Mouse (Mus musculus) limb, embryonic 11.5 days (tissue): ENCODE results near the gene Phf5a. TPM values are rescaled to one million over a fixed set of nuclear protein-coding genes. Genes with fewer than 3 reads are reported as not detected.

ENCODE experiments used
- ATAC-seq: fragments of 200-750 bp; cut with Nextera tagmentation; 2 replicates; pipeline ENCODE4 v1.8.0; 2017; ENCODE audit warnings: low read depth; ENCODE audit not compliant: insufficient number of reproducible peaks, low FRiP score, low TSS enrichment
- DNase-seq: peaks from one replicate; pipeline ENCODE4 v3.0.0-alpha.2; 2015; ENCODE audit warnings: low spot score
- H3K27ac ChIP-seq: fragments of 300-500 bp; sonication (generic); replicated peaks from 2 replicates; pipeline ENCODE4 v1.5.1; 2014; ENCODE audit warnings: low read depth, mild to moderate bottlenecking, low read length
- H3K27me3 ChIP-seq: fragments of 300-500 bp; sonication (generic); 2 replicates; pipeline ENCODE4 v1.6.1; 2014; ENCODE audit warnings: mild to moderate bottlenecking, low read length, mixed read lengths; ENCODE audit not compliant: control insufficient read depth, insufficient read depth
- H3K36me3 ChIP-seq: fragments of 300-500 bp; sonication (generic); 2 replicates; pipeline ENCODE4 v1.6.1; 2014; ENCODE audit warnings: mild to moderate bottlenecking, low read length, moderate library complexity, mixed read lengths; ENCODE audit not compliant: control insufficient read depth, insufficient read depth
- H3K4me1 ChIP-seq: fragments of 300-500 bp; sonication (generic); 2 replicates; pipeline ENCODE4 v1.6.1; 2014; ENCODE audit warnings: low read length, mixed read lengths; ENCODE audit not compliant: control insufficient read depth, insufficient read depth
- H3K4me2 ChIP-seq: fragments of 300-500 bp; sonication (generic); 2 replicates; pipeline ENCODE4 v1.6.1; 2014; ENCODE audit warnings: low read depth, mild to moderate bottlenecking, moderate library complexity; ENCODE audit not compliant: severe bottlenecking
- H3K4me3 ChIP-seq: fragments of 300-500 bp; sonication (generic); 2 replicates; pipeline ENCODE4 v1.5.1; 2014; ENCODE audit warnings: low read depth, low read length
- H3K9ac ChIP-seq: fragments of 300-500 bp; sonication (generic); 2 replicates; pipeline ENCODE4 v1.6.1; 2014; ENCODE audit warnings: mild to moderate bottlenecking, low read length
- H3K9me3 ChIP-seq: fragments of 300-500 bp; sonication (generic); 2 replicates; pipeline ENCODE4 v1.6.1; 2016; ENCODE audit warnings: low read length; ENCODE audit not compliant: control insufficient read depth
- WGBS: fragments of 180-500 bp; shearing (Covaris S2); extraction: QIAGEN DNeasy Blood & Tissue Kit; methylation state at CpG from one replicate; pipeline ENCODE4 v1.1.7; 2014; 5-methylcytosine and 5-hydroxymethylcytosine counted together
- polyA plus RNA-seq: library from polyadenylated mRNA; unstranded; fragments of >200 nt; fragmentation: Nextera tagmentation; extraction: Ambion mirVana; gene quantifications from 2 replicates; pipeline ENCODE4 v1.2.1, GENCODE M21; 2014

The Phf5a gene
- polyA plus RNA-seq, 1 experiment from 2014 or later, result 240 TPM

DNA sequence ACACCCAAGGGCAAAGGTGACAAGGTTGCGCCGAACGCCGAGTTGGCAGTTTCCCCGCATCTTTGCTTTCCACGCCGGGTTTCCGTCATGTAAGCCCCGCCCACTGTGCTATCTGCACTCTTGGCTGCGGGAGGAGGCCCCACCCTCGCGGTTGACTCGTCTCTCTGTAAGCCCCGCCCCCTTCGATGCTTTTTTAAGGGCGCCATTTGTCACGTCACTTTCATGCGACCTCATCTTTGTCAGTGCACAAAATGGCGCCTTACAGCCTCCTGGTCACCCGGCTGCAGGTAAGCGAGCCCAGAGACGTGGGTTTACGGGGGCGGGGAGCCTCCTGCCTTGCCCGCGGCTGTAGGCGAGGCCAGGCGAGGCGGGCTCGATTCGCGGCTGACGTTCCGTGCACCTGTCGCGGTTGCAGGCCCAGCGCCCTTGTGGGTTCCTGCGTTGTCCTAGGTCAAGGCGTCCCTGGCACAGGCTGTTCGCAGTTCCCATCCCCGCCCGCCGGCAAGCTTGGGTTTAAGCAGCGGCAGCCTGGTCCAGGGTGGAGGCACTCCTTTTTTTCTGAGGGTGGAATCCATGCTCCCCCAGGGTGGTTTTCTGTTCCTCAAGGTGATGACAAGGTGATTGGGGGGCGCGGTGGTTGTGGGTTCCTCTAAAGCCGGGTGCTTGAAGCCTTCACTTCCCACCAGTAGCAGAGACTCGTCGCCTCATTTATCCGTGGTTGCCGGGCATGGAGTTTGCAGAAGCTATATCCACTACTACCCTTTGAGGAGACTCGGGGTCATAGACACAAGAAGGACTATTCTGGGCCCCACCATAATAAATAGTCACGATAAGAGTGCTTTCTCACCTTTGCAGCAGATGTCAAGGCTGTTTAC lies 788 bp upstream of the Phf5a start, which contains the start of gene Aco2:
TSS of gene Aco2 (plus strand) at position 48 of the 875 bp plus-strand sequence.
- peak; percentile 99 for DNase-seq
- peak within 1 kb of the TSS; percentile 97 for H3K4me3 ChIP-seq
- peaks cover 17% of the 10 kb centered on the region; the same call in 1 of the 2 replicates for H3K36me3 ChIP-seq
- under 1% methylated on average over 53 of the region's 53 CpGs for WGBS
- peak; percentile 81 for ATAC-seq
- H3K9me3 ChIP-seq, result no peaks in the 10 kb centered on the region
- H3K27ac ChIP-seq, result peak within 1 kb of the TSS; percentile 91
- peak within 1 kb of the TSS; percentile 85 for H3K9ac ChIP-seq
- H3K27me3 ChIP-seq, result no peaks in the 10 kb centered on the region
- H3K4me2 ChIP-seq, result peak within 1 kb of the TSS; percentile 88
- H3K4me1 ChIP-seq, result peaks cover 4% of the 10 kb centered on the region

DNA sequence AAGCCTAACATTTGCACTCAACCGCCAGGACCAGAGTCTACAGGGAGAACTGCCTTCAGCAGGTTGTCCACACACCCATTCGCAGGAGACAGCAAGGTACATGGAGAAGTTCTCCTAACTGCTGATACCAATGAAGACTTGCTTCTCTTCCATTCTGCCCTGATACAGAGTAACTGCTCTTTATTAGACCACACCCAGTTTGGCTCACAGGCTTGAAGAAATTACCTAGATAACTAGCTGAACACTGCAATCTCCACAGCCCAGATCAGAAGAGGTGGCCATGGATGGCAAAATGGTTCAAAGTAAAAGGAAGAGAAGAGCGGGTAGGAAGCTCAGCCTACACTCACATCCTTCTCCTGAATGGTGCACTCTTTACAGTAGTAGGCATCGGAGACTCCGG lies 1.7 kb downstream of the Phf5a start:
- H3K4me1 ChIP-seq, result peaks cover 4% of the 10 kb centered on the region
- H3K27me3 ChIP-seq, result no peaks in the 10 kb centered on the region
- no peak overlapping the region for H3K27ac ChIP-seq
- H3K36me3 ChIP-seq, result peaks cover 30% of the 10 kb centered on the region; the same call in 1 of the 2 replicates
- H3K9ac ChIP-seq, result no peak overlapping the region
- ATAC-seq, result no peak
- H3K4me3 ChIP-seq, result no peak overlapping the region
- 96% methylated on average over 5 of the region's 5 CpGs for WGBS
- no peak overlapping the region for H3K4me2 ChIP-seq
- no peak for DNase-seq
- no peaks in the 10 kb centered on the region for H3K9me3 ChIP-seq

DNA sequence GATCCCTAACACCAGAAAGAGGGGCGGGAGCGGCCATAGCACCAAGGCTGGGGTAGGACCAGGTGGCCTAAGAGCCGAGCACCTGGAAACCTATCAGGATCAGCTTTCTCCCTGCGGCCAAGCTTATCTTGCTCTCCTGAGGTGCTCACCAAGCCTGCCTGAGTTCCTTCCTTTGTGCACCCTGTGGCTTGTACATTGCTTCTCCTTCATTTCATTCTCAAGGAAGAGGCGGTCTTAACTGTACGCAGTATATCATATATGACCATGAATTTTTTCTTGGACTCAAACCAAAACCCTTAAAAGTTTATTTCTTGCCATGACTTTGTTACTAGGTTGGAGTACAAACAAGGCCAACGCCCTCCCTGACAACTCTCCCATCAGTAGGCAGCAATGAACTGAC lies 7.5 kb downstream of the Phf5a start:
- 92% methylated on average over 7 of the region's 7 CpGs for WGBS
- peaks cover 21% of the 10 kb centered on the region; the same call in 1 of the 2 replicates for H3K36me3 ChIP-seq

DNA sequence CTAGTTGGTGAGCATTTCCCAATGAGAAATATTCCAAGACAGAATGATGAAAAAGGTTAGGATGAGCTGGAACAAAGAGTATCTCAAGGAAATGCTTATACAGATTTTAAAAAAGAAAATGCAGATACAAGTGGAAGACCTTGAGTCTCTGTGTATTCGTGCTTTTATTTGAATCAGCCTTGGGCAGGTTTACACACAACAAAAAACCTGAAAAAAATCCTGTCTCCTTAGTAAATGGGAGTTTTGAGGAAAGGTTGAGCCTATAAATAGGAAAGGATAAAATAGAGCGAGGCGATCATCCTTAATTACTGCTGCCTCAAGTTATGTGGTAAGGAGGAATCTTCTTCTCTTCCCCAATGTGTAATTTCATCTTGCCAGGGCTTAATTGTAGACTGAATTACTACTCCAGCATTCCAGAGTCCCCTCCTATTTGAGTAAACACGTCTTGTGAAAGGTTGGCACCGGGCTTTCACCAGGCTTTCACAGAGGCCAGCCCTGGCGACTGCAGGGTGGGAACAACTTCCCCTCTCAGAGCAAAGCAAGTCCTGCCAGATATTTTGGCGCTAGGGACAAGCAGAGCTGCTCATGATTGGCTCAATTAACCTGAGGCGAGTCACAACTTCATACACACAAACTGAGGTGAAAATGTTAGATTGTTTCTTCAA lies 11.1 kb downstream of the Phf5a start:
- 47% methylated on average over 8 of the region's 8 CpGs for WGBS
- peaks cover 6% of the 10 kb centered on the region; the same call in 1 of the 2 replicates for H3K36me3 ChIP-seq
- H3K9ac ChIP-seq, result no peak overlapping the region
- no peak overlapping the region; the same call in 1 of the 2 replicates for H3K4me2 ChIP-seq
- H3K4me1 ChIP-seq, result no peaks in the 10 kb centered on the region
- H3K27ac ChIP-seq, result no peak overlapping the region
- no peak for ATAC-seq
- no peaks in the 10 kb centered on the region for H3K27me3 ChIP-seq
- DNase-seq, result no peak
- no peaks in the 10 kb centered on the region for H3K9me3 ChIP-seq
- H3K4me3 ChIP-seq, result no peak overlapping the region

More for the DNA sequence above, 7.5 kb downstream of the Phf5a start:
- no peaks in the 10 kb centered on the region for H3K27me3 ChIP-seq
- ATAC-seq (no peak), DNase-seq (no peak)
- H3K4me2 ChIP-seq, result no peak overlapping the region
- no peak overlapping the region for H3K9ac ChIP-seq
- no peak overlapping the region for H3K4me3 ChIP-seq
- no peak overlapping the region for H3K27ac ChIP-seq
- H3K9me3 ChIP-seq, result no peaks in the 10 kb centered on the region
- no peaks in the 10 kb centered on the region for H3K4me1 ChIP-seq

DNA sequence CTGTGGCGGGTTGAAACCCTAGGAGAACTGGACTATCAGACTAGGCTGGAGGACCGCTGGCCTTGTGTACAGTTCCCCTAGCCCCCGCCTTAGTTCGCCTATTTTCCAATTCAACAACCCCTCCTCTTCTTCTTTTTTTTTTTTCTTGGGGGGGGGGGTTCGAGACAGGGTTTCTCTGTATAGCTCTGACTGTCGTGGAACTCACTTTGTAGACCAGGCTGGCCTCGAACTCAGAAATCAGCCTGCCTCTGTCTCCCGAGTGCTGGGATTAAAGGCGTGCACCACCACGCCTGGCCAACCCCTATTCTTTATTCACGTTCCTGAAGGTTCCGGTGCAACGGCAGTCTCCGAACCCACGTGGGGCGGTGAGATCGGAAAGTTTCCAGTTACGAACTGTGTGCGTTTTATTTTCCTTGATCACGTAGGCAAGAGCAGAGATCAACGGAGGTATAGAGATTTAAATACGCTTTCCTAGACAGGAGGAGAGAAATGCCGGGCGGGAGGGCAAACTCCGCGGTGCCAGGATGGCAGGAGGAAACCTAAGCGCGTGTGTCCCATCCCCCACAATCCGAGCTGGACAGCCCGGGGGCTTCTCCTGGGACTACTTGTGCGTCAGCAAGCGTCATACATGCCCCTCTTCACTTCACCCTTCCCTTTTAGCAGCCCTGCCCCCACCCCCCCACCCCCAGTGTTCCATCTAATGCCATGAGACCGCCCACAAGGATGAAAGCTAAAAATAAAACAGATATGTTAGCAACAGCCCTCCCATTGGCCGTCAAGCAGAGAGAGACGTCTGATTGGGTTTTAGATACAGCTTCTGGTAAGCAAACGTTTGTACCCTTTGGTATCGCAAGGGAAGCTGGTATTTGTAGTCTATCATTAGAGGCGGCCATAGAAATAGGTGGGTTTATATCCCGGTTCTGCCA lies 12.1 kb downstream of the Phf5a start:
- Histone ChIP-seq H3K4me2 (peak overlapping the region; percentile 53), H3K9me3 (no peaks in the 10 kb centered on the region), H3K4me3 (peak overlapping the region; percentile 94), H3K27ac (peak overlapping the region; percentile 66), H3K9ac (peak overlapping the region; percentile 74), H3K4me1 (no peaks in the 10 kb centered on the region), H3K36me3 (peaks cover 2% of the 10 kb centered on the region; the same call in 1 of the 2 replicates), H3K27me3 (no peaks in the 10 kb centered on the region)
- WGBS, result under 1% methylated on average over 39 of the region's 39 CpGs
- peak; percentile 84 for DNase-seq
- ATAC-seq, result peak; percentile 76

DNA sequence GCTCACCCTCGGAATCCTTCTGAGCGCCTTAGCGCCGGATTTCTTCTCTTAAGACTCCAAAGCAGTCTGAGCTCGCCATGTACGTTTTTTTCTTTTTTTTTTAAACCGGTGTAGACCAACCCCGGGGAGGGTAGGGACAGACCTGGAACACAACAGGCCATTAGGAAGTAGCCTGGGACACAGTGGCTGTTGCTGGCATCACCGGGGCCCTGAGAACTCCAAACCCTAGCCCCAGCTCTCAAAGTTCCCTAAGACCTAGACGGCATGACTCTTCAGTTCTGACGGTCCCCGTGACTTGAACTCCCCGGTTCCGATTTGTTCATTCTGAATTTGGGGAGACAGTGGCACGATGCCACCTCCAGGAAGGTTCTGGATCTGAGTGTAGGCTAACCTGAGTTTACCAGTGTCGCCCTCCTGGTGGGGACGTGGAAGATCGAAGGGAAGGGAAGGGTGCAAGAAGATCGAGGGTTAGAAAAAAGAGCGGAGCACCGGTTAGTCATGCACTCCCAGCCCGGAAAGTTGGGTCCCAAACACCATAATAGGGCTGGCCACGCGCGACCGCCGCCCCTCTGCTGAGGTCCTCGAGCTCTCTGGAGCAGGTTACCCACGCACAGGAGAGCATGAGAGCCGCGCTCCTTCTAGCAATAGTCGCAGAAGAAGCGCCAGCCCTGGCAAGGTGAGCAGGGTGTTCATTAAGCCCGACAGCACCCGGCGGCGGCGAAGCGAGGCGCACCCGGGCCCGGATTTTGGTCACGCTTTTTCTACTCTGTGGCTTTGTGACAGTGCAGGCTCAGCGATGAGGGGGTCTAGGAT lies 13.0 kb downstream of the Phf5a start, which contains the start of gene Tob2:
TSS of gene Tob2 (minus strand) at position 280 of the 813 bp plus-strand sequence.
- peak within 1 kb of the TSS; percentile 94 for H3K4me3 ChIP-seq
- no peaks in the 10 kb centered on the region for H3K9me3 ChIP-seq
- ATAC-seq (peak; percentile 7; the same call in 1 of the 2 replicates), DNase-seq (peak; percentile 67)
- H3K9ac ChIP-seq, result peak within 1 kb of the TSS; percentile 74
- H3K4me1 ChIP-seq, result no peaks in the 10 kb centered on the region
- H3K4me2 ChIP-seq, result peak within 1 kb of the TSS; percentile 53
- H3K27ac ChIP-seq, result peak within 1 kb of the TSS; percentile 66
- no peaks in the 10 kb centered on the region for H3K36me3 ChIP-seq
- WGBS, result under 1% methylated on average over 44 of the region's 44 CpGs
- H3K27me3 ChIP-seq, result no peaks in the 10 kb centered on the region

DNA sequence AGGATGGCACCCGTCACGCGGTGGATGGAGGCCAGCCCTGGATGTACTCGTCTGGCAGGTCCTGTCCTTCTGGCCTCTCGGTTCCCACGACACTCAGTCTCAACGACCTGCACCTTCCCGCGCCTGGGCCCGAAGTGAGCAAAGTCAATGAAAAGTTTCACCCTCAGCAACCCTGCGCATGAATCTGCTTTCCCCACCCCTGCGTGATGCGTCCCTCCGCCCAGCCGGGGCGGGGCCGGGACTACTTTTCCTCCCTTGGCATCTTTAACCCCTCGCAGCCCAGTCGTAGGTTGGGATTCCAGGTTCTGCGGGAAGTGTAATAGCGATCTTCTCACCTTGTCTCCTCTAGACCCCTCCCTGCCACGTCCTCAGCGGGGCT lies 13.6 kb downstream of the Phf5a start:
- Histone ChIP-seq H3K4me1 (no peaks in the 10 kb centered on the region), H3K27me3 (no peaks in the 10 kb centered on the region), H3K4me2 (peak overlapping the region; percentile 53), H3K27ac (peak overlapping the region; percentile 66), H3K9me3 (no peaks in the 10 kb centered on the region), H3K9ac (peak overlapping the region; percentile 74), H3K4me3 (peak overlapping the region; percentile 94), H3K36me3 (no peaks in the 10 kb centered on the region)
- ATAC-seq (peak; percentile 52), DNase-seq (peak; percentile 97)
- WGBS, result under 1% methylated on average over 23 of the region's 23 CpGs
